Mouse (Mus musculus) intestine, embryonic 16.5 days (tissue): Measurements from ENCODE around the gene Sorcs2. TPM values are rescaled to one million over a fixed set of nuclear protein-coding genes. Genes with fewer than 3 reads are reported as not detected.
"Not testable (repeated sequence)": the region's sequence is repeated elsewhere in the genome, so short reads cannot be mapped to it uniquely, and the experiment has no call there.

Experiments
- ATAC-seq: fragments of 200-750 bp; cut with Nextera tagmentation; 2 replicates; pipeline ENCODE4 v1.8.0; 2017; ENCODE audit warnings: moderate TSS enrichment, moderate library complexity
- H3K27ac ChIP-seq: fragments of 300-500 bp; sonication (generic); 2 replicates; pipeline ENCODE4 v1.5.1; 2014; ENCODE audit warnings: mild to moderate bottlenecking, low read length
- H3K27me3 ChIP-seq: fragments of 300-500 bp; sonication (generic); replicated peaks from 2 replicates; pipeline ENCODE4 v1.6.1; 2014; ENCODE audit warnings: low read length, control low read depth, mixed read lengths; ENCODE audit not compliant: control insufficient read depth, insufficient read depth
- H3K36me3 ChIP-seq: fragments of 300-500 bp; sonication (generic); 2 replicates; pipeline ENCODE4 v1.6.1; 2014; ENCODE audit warnings: low read length, control low read depth; ENCODE audit not compliant: control insufficient read depth, insufficient read depth
- H3K4me1 ChIP-seq: fragments of 300-500 bp; sonication (generic); 2 replicates; pipeline ENCODE4 v1.6.1; 2014; ENCODE audit warnings: low read length, control low read depth, mixed read lengths; ENCODE audit not compliant: control insufficient read depth, insufficient read depth
- H3K4me2 ChIP-seq: fragments of 300-500 bp; sonication (generic); 2 replicates; pipeline ENCODE4 v1.6.1; 2014; ENCODE audit warnings: low read depth, low read length, control low read depth
- H3K4me3 ChIP-seq: fragments of 300-500 bp; sonication (generic); 2 replicates; pipeline ENCODE4 v1.5.1; 2014; ENCODE audit warnings: mild to moderate bottlenecking, low read length
- H3K9ac ChIP-seq: fragments of 300-500 bp; sonication (generic); 2 replicates; pipeline ENCODE4 v1.6.1; 2014; ENCODE audit warnings: low read depth, low read length
- H3K9me3 ChIP-seq: fragments of 300-500 bp; sonication (generic); 2 replicates; pipeline ENCODE4 v1.6.1; 2016; ENCODE audit warnings: low read length, control low read depth; ENCODE audit not compliant: control insufficient read depth
- WGBS: fragments of 180-500 bp; shearing (Covaris S2); extraction: QIAGEN DNeasy Blood & Tissue Kit; methylation state at CpG from one replicate; pipeline ENCODE4 v1.1.7; 2014; 5-methylcytosine and 5-hydroxymethylcytosine counted together
- polyA plus RNA-seq: library from polyadenylated mRNA; unstranded; fragments of >200 nt; fragmentation: Nextera tagmentation; extraction: Ambion mirVana; gene quantifications from 2 replicates; pipeline ENCODE4 v1.2.1, GENCODE M21; 2015

The Sorcs2 gene
- polyA plus RNA-seq, 1 experiment from 2014 or later, result 8.3 TPM

GRCm38 (mm10) chr5:36237526-36237925 is 160.4 kb downstream of the Sorcs2 start:
- 92% methylated on average over 7 of the region's 10 CpGs for WGBS
- not testable (repeated sequence) for ATAC-seq

GRCm38 (mm10) chr5:36230301-36230780 is 167.6 kb downstream of the Sorcs2 start:
- Histone ChIP-seq H3K9ac (no peak overlapping the region), H3K27me3 (no peaks in the 10 kb centered on the region), H3K36me3 (no peaks in the 10 kb centered on the region), H3K4me1 (no peaks in the 10 kb centered on the region; the same call in 1 of the 2 replicates), H3K27ac (no peak overlapping the region), H3K4me2 (no peak overlapping the region), H3K4me3 (no peak overlapping the region), H3K9me3 (no peaks in the 10 kb centered on the region)
- 56% methylated on average over 9 of the region's 9 CpGs for WGBS
- ATAC-seq, result no peak

More at GRCm38 (mm10) chr5:36237526-36237925, 160.4 kb downstream of the Sorcs2 start:
- H3K9ac ChIP-seq, H3K4me1 ChIP-seq, H3K4me2 ChIP-seq, H3K27me3 ChIP-seq, H3K27ac ChIP-seq, H3K9me3 ChIP-seq, H3K36me3 ChIP-seq, H3K4me3 ChIP-seq: not testable (repeated sequence)

GRCm38 (mm10) chr5:36228405-36229370 is 169.3 kb downstream of the Sorcs2 start:
- H3K27me3 ChIP-seq, result no peaks in the 10 kb centered on the region
- ATAC-seq, result no peak
- H3K4me3 ChIP-seq, result no peak overlapping the region
- no peak overlapping the region for H3K9ac ChIP-seq
- no peaks in the 10 kb centered on the region for H3K9me3 ChIP-seq
- no peaks in the 10 kb centered on the region for H3K36me3 ChIP-seq
- H3K4me2 ChIP-seq, result no peak overlapping the region
- H3K4me1 ChIP-seq, result no peaks in the 10 kb centered on the region; the same call in 1 of the 2 replicates
- WGBS, result 72% methylated on average over 23 of the region's 23 CpGs
- no peak overlapping the region for H3K27ac ChIP-seq

GRCm38 (mm10) chr5:36226296-36226695 is 171.6 kb downstream of the Sorcs2 start:
- WGBS, result 55% methylated on average over 11 of the region's 11 CpGs
- peak; percentile 62 for ATAC-seq
- H3K36me3 ChIP-seq, result no peaks in the 10 kb centered on the region
- no peak overlapping the region for H3K4me2 ChIP-seq
- H3K9ac ChIP-seq, result peak overlapping the region; percentile 36
- peak overlapping the region; percentile 78 for H3K27ac ChIP-seq
- no peaks in the 10 kb centered on the region; the same call in 1 of the 2 replicates for H3K4me1 ChIP-seq
- H3K9me3 ChIP-seq, result no peaks in the 10 kb centered on the region
- no peak overlapping the region for H3K4me3 ChIP-seq
- H3K27me3 ChIP-seq, result no peaks in the 10 kb centered on the region

GRCm38 (mm10) chr5:36225855-36226254 is 172.1 kb downstream of the Sorcs2 start:
- 59% methylated on average over 7 of the region's 7 CpGs for WGBS
- Histone ChIP-seq H3K9me3 (no peaks in the 10 kb centered on the region), H3K4me2 (no peak overlapping the region), H3K4me3 (no peak overlapping the region), H3K27me3 (no peaks in the 10 kb centered on the region), H3K9ac (peak overlapping the region; percentile 36), H3K36me3 (no peaks in the 10 kb centered on the region), H3K27ac (peak overlapping the region; percentile 78), H3K4me1 (no peaks in the 10 kb centered on the region; the same call in 1 of the 2 replicates)
- ATAC-seq, result peak; percentile 30

GRCm38 (mm10) chr5:36223787-36224186 is 174.2 kb downstream of the Sorcs2 start:
- Histone ChIP-seq H3K4me3 (no peak overlapping the region), H3K9ac (no peak overlapping the region), H3K36me3 (no peaks in the 10 kb centered on the region), H3K27ac (no peak overlapping the region), H3K4me1 (no peaks in the 10 kb centered on the region; the same call in 1 of the 2 replicates), H3K27me3 (no peaks in the 10 kb centered on the region), H3K4me2 (no peak overlapping the region), H3K9me3 (no peaks in the 10 kb centered on the region)
- WGBS, result 67% methylated on average over 6 of the region's 6 CpGs
- no peak for ATAC-seq

- WGBS, result 68% methylated on average over 6 of the region's 6 CpGs
Observed at GRCm38 (mm10) chr5:36220626-36221025, 177.3 kb downstream of the Sorcs2 start.

GRCm38 (mm10) chr5:36220105-36220504 is 177.8 kb downstream of the Sorcs2 start:
- H3K9ac ChIP-seq, result no peak overlapping the region
- H3K4me1 ChIP-seq, result no peaks in the 10 kb centered on the region
- no peaks in the 10 kb centered on the region for H3K27me3 ChIP-seq
- no peak overlapping the region for H3K4me2 ChIP-seq
- no peaks in the 10 kb centered on the region for H3K9me3 ChIP-seq
- 87% methylated on average over 4 of the region's 4 CpGs for whole genome bisulfite sequencing
- H3K27ac ChIP-seq, result no peak overlapping the region
- H3K4me3 ChIP-seq, result no peak overlapping the region
- no peaks in the 10 kb centered on the region for H3K36me3 ChIP-seq
- no peak for ATAC-seq

More at GRCm38 (mm10) chr5:36220626-36221025, 177.3 kb downstream of the Sorcs2 start:
- Histone ChIP-seq H3K9ac (no peak overlapping the region), H3K27me3 (no peaks in the 10 kb centered on the region), H3K4me1 (no peaks in the 10 kb centered on the region), H3K27ac (no peak overlapping the region), H3K36me3 (no peaks in the 10 kb centered on the region), H3K4me3 (no peak overlapping the region), H3K4me2 (no peak overlapping the region), H3K9me3 (no peaks in the 10 kb centered on the region)
- no peak for ATAC-seq

- no peaks in the 10 kb centered on the region for H3K36me3 ChIP-seq
- 84% methylated on average over 10 of the region's 10 CpGs for WGBS
- no peak overlapping the region for H3K4me2 ChIP-seq
- no peak overlapping the region for H3K9ac ChIP-seq
- no peaks in the 10 kb centered on the region for H3K4me1 ChIP-seq
- no peak for ATAC-seq
- H3K27me3 ChIP-seq, result no peaks in the 10 kb centered on the region
- H3K4me3 ChIP-seq, result no peak overlapping the region
- no peaks in the 10 kb centered on the region for H3K9me3 ChIP-seq
- no peak overlapping the region for H3K27ac ChIP-seq
Observed at GRCm38 (mm10) chr5:36213310-36213709, 184.6 kb downstream of the Sorcs2 start.
